In the genomic region with DNA sequence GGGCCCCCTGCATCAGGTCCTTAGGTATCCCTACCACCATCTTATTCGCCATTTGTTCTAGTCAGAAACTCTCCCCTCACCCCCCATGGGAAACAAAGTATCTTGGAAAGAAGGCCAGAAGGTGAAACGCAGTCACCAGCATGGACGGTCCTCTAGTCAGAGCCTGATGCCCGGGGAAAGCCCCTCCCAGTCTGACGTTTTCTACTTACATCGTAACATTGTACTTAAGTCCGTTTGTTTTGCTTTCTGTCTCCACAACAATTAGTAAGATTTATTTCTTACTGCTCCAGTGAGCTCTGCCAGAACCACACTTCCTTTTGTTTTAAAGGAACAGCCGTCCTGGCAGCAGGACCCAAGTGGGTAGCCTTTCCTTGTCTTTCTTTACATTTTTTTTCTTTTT, we compare ENCODE assay signal across 19 mouse cellular contexts.
A peak's percentile ranks its signal among the peaks of the same experiment; 100 is the strongest.
DNase-seq lines count a peak whose midpoint lies in the region; ATAC-seq and TF ChIP-seq lines count a peak whose summit lies in the region.
"Had no signal": no experiment of that assay in that cellular context is flagged by ENCODE, and none has a peak within 500 bp of the region (broad histone marks: within the 10 kb centered on the region; RNA-seq: fewer than 3 reads in every experiment).

No protein-coding gene starts in this region.

- no peaks in the 10 kb centered on the region for H3K9me3 ChIP-seq in lung, embryonic 14.5 days (ENCODE audit: low read depth, low read length)
- H3K9me3 ChIP-seq in kidney, postnatal 0 days (replicated peaks; ENCODE audit: low read length), result no peaks in the 10 kb centered on the region
- H3K9me3 ChIP-seq: limb, embryonic 13.5 days; liver, embryonic 15.5 days had no signal

- no peaks in the 10 kb centered on the region for H3K36me3 ChIP-seq in lung, embryonic 14.5 days (ENCODE audit: insufficient read depth)
- no peaks in the 10 kb centered on the region for H3K36me3 ChIP-seq in kidney, postnatal 0 days (ENCODE audit: insufficient read depth, low read length)
- H3K36me3 ChIP-seq: limb, embryonic 13.5 days; liver, embryonic 15.5 days had no signal

- 0 out of 2 replicates have a peak, but pooled peaks cover 5% of the 10 kb centered on the region for H3K4me1 ChIP-seq in lung, embryonic 14.5 days (ENCODE audit: insufficient read depth)
- H3K4me1 ChIP-seq in lung, adult 2 months (ENCODE audit: control insufficient read depth, insufficient read depth, low read length), result peaks cover 2% of the 10 kb centered on the region
- peaks cover 27% of the 10 kb centered on the region for H3K4me1 ChIP-seq in kidney, postnatal 0 days (replicated peaks; ENCODE audit: insufficient read depth, low read length)
- H3K4me1 ChIP-seq: liver, embryonic 15.5 days had no signal

- ATAC-seq in lung, embryonic 14.5 days (ENCODE audit: insufficient read depth), result no peak
- no peak; the same call in 1 of the 2 replicates for ATAC-seq in kidney, postnatal 0 days (replicated peaks; ENCODE audit: low FRiP score, low read depth)
- ATAC-seq: forebrain, embryonic 14.5 days; hindbrain, embryonic 16.5 days had no signal

- H3K27me3 ChIP-seq in lung, embryonic 14.5 days (ENCODE audit: insufficient read depth, low read length), result no peaks in the 10 kb centered on the region
- H3K27me3 ChIP-seq in kidney, postnatal 0 days (ENCODE audit: insufficient read depth, low read length), result no peaks in the 10 kb centered on the region

- no peak overlapping the region for H3K9ac ChIP-seq in lung, embryonic 14.5 days
- no peak overlapping the region for H3K9ac ChIP-seq in kidney, postnatal 0 days (ENCODE audit: low read depth, low read length)
- H3K9ac ChIP-seq: limb, embryonic 13.5 days; liver, embryonic 15.5 days had no signal

- no peak for TF ChIP-seq POLR2A in lung, adult 2 months (IDR thresholded peaks at IDR 0.05; ENCODE audit: borderline replicate concordance, extremely low read depth, low read depth, low read length)

- no peak overlapping the region for H3K4me2 ChIP-seq in lung, embryonic 14.5 days
- peak overlapping the region; percentile 31 for H3K4me2 ChIP-seq in kidney, postnatal 0 days (ENCODE audit: low read length)
- H3K4me2 ChIP-seq: heart, embryonic 11.5 days; limb, embryonic 13.5 days; liver, embryonic 15.5 days had no signal

- DNase-seq in lung, embryonic 14.5 days, result peak; percentile 77
- DNase-seq in lung, adult 2 months, result no peak
- DNase-seq in kidney, adult 11 months, result peak; percentile 35
- DNase-seq in kidney, postnatal 0 days (ENCODE audit: low spot score), result peak; percentile 97
- DNase-seq in lung, postnatal 25 days (ENCODE audit: low spot score), result peak; percentile 52
- DNase-seq in T-cell, adult 2 months (ENCODE audit: low spot score), result no peak
- DNase-seq in layer of hippocampus, adult 9-11 months, result no peak
- DNase-seq in urinary bladder, postnatal 25 days (ENCODE audit: low spot score), result no peak
- DNase-seq: adrenal gland, postnatal 14 days; cerebellum, adult 11-12 months; gastrocnemius, postnatal 25 days; heart, postnatal 36 days; midbrain, embryonic 14.5 days had no signal

- no peak overlapping the region for H3K4me3 ChIP-seq in lung, embryonic 14.5 days (ENCODE audit: low read depth, low read length)
- H3K4me3 ChIP-seq in lung, adult 2 months (replicated peaks; ENCODE audit: extremely low read depth, low read depth, low read length), result no peak overlapping the region
- H3K4me3 ChIP-seq in kidney, postnatal 0 days (replicated peaks; ENCODE audit: low read depth, low read length), result no peak overlapping the region
- H3K4me3 ChIP-seq: erythroblast, embryonic 14.5 days; limb, embryonic 13.5 days; liver, embryonic 15.5 days had no signal

- H3K27ac ChIP-seq in lung, embryonic 14.5 days (ENCODE audit: low read depth), result no peak overlapping the region
- no peak overlapping the region for H3K27ac ChIP-seq in kidney, postnatal 0 days
- H3K27ac ChIP-seq: limb, embryonic 13.5 days; liver, embryonic 15.5 days had no signal

- 40% methylated on average over 8 of the region's 8 CpGs for WGBS in lung, embryonic 14.5 days
- 19% methylated on average over 8 of the region's 8 CpGs for whole genome bisulfite sequencing in lung, adult 2 months
- 4% methylated on average over 8 of the region's 8 CpGs for WGBS in kidney, postnatal 0 days

- TF ChIP-seq CTCF in lung, embryonic 14.5 days (IDR thresholded peaks at IDR 0.05; ENCODE audit: low read depth), result no peak
- no peak for TF ChIP-seq CTCF in lung, adult 2 months (IDR thresholded peaks at IDR 0.05; ENCODE audit: insufficient read depth, low read length)
- no peak for TF ChIP-seq CTCF in kidney, postnatal 0 days (IDR thresholded peaks at IDR 0.05; ENCODE audit: low read depth)

Comparison
In these comparisons a context has a peak if more than half of its experiments do, and no peak if none do; other contexts are left out.
1. DNase-seq: peak in lung, embryonic 14.5 days (single experiment), kidney, adult 11 months (single experiment), kidney, postnatal 0 days (single experiment) and lung, postnatal 25 days (single experiment); none in lung, adult 2 months (single experiment), T-cell, adult 2 months (single experiment), layer of hippocampus, adult 9-11 months (single experiment) and urinary bladder, postnatal 25 days (single experiment).